Mouse (Mus musculus) forebrain, embryonic 12.5 days (tissue): ENCODE data around the gene Fancc. TPM values are rescaled to one million over a fixed set of nuclear protein-coding genes. Genes with fewer than 3 reads are reported as not detected.

Experiments
- ATAC-seq: fragments of 200-750 bp; cut with Nextera tagmentation; 2 replicates; pipeline ENCODE4 v1.8.0; 2017; ENCODE audit warnings: moderate TSS enrichment; ENCODE audit not compliant: low FRiP score
- H3K27ac ChIP-seq: fragments of 300-500 bp; sonication (generic); 2 replicates; pipeline ENCODE4 v1.5.1; 2016; ENCODE audit warnings: mild to moderate bottlenecking
- H3K27me3 ChIP-seq: fragments of 300-500 bp; sonication (generic); 2 replicates; pipeline ENCODE4 v1.6.1; 2016; ENCODE audit warnings: mild to moderate bottlenecking
- H3K36me3 ChIP-seq: fragments of 300-500 bp; sonication (generic); replicated peaks from 2 replicates; pipeline ENCODE4 v1.6.1; 2016; ENCODE audit warnings: mild to moderate bottlenecking
- H3K4me1 ChIP-seq: fragments of 300-500 bp; sonication (generic); 2 replicates; pipeline ENCODE4 v1.6.1; 2016
- H3K4me2 ChIP-seq: fragments of 300-500 bp; sonication (generic); 2 replicates; pipeline ENCODE4 v1.6.1; 2016; ENCODE audit warnings: mild to moderate bottlenecking, moderate library complexity
- H3K4me3 ChIP-seq: fragments of 300-500 bp; sonication (generic); replicated peaks from 2 replicates; pipeline ENCODE4 v1.5.1; 2016; ENCODE audit warnings: mild to moderate bottlenecking
- H3K9ac ChIP-seq: fragments of 300-500 bp; sonication (generic); 2 replicates; pipeline ENCODE4 v1.6.1; 2016; ENCODE audit warnings: mild to moderate bottlenecking
- H3K9me3 ChIP-seq: fragments of 300-500 bp; sonication (generic); 2 replicates; pipeline ENCODE4 v1.6.1; 2016
- WGBS: fragments of 180-500 bp; shearing (Covaris S2); methylation state at CpG from one replicate; pipeline ENCODE4 v1.1.7; 2016; 5-methylcytosine and 5-hydroxymethylcytosine counted together
- polyA plus RNA-seq: library from polyadenylated mRNA; unstranded; fragments of >200 nt; fragmentation: Nextera tagmentation; extraction: Ambion mirVana; gene quantifications from 2 replicates; pipeline ENCODE4 v1.2.1, GENCODE M21; 2016

Gene Fancc
- polyA plus RNA-seq, 1 experiment from 2014 or later, result 23.0 TPM

DNA sequence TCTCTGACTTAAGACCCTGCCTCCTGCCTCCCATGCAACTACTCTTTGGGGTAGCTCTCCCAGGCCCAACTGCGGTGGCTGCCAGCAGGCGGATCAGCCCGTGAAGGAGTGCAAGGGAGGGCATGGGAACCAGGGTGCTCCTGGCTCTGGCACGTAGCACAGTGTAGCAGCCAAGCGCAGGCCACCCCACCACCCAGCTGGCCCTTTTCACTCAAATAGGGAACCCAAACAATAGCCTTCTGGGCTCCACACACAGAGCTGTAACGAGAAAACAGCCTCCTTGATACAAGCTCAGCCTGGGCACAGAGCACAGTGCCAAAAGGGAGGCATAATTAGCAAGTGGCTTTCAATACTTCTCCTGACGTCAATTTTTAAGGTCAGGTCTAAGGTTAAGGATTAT, 160.7 kb downstream of the Fancc start:
- no peaks in the 10 kb centered on the region for H3K36me3 ChIP-seq
- no peak overlapping the region for H3K4me3 ChIP-seq
- 0 out of 2 replicates have a peak, but pooled peaks cover 3% of the 10 kb centered on the region for H3K27me3 ChIP-seq
- H3K27ac ChIP-seq, result peak overlapping the region; percentile 46; the same call in 1 of the 2 replicates
- no peak overlapping the region for H3K9ac ChIP-seq
- peaks cover 18% of the 10 kb centered on the region for H3K4me1 ChIP-seq
- WGBS, result 16% methylated on average over 7 of the region's 7 CpGs
- ATAC-seq, result peak; percentile 85
- H3K4me2 ChIP-seq, result no peak overlapping the region
- H3K9me3 ChIP-seq, result no peaks in the 10 kb centered on the region

DNA sequence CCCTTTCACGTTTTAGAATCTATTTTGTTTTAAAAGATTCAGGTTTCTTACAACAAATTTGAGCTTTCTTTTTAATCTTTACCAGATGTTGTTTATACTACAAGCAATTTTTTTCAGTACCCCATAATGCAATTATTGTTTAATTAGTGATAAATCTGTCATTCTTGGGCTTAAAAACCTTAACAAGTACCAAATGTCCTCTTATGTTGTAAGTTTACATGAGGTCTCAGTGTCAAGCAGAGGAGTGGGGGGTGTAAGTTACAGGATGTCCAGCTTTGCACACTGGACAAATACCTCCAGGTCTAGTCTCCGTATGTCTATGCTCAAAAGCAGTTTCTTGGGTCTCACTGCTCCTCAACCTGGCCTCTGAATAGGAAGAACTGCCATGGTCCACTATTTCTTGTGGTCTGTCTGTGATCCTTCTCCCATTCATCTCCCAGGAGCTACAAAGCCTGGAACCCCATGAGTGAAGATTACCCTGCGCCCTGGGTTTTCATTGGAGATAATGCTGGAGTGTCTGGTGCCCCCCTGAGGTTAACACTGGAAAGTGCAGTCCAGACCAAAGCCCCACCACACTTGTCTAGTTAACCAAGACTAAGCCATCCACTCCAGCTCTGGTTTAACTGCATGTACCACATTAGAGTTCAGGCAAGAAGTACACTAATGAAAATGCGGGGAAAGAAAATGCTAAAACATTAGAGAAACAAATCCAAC, 161.5 kb downstream of the Fancc start:
- 0 out of 2 replicates have a peak overlapping the region, but pooled peaks have one; percentile 46 for H3K27ac ChIP-seq
- no peaks in the 10 kb centered on the region for H3K36me3 ChIP-seq
- no peak for ATAC-seq
- H3K9me3 ChIP-seq, result no peaks in the 10 kb centered on the region
- 69% methylated on average over 4 of the region's 4 CpGs for WGBS
- H3K27me3 ChIP-seq, result 0 out of 2 replicates have a peak, but pooled peaks cover 3% of the 10 kb centered on the region
- no peak overlapping the region for H3K4me2 ChIP-seq
- H3K4me1 ChIP-seq, result peaks cover 19% of the 10 kb centered on the region
- no peak overlapping the region for H3K9ac ChIP-seq
- H3K4me3 ChIP-seq, result no peak overlapping the region

DNA sequence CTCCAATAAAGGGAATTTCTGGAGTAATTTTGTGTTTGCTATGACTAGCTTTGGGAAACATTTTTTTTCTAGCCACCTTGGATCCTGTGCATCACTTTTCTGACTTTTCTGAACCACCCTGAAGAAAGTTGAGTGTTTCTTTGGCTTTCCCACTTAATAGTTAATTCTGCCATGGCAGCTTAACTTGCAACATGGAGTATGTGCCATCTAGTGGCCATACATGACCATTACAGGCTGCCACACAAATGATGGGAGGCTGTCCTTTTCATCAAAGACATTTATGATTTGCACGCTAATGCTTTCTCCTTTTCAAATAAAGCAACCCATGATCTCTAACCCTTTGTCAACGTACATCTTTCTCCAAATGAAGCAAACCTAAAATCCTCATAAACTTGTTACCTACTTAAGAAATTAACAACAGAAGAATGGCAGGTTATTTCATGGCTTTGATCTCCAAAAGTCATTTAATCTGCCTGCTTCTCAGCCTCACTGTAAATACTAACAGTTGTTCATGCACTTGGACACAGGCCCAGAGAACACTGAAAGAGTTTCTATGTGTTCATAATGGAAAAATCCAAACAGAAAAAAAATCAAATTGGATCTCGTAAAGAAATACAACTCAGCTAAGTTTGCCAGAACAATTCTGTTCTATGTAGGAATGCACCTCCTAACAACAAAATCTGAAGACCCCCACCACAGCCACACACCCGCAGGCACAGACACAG, 164.3 kb downstream of the Fancc start:
- Histone ChIP-seq H3K27ac (no peak overlapping the region), H3K4me2 (no peak overlapping the region), H3K9ac (no peak overlapping the region), H3K27me3 (peaks cover 12% of the 10 kb centered on the region), H3K36me3 (no peaks in the 10 kb centered on the region), H3K4me3 (no peak overlapping the region), H3K9me3 (no peaks in the 10 kb centered on the region), H3K4me1 (peaks cover 29% of the 10 kb centered on the region)
- 53% methylated on average over 4 of the region's 4 CpGs for WGBS
- ATAC-seq, result no peak

DNA sequence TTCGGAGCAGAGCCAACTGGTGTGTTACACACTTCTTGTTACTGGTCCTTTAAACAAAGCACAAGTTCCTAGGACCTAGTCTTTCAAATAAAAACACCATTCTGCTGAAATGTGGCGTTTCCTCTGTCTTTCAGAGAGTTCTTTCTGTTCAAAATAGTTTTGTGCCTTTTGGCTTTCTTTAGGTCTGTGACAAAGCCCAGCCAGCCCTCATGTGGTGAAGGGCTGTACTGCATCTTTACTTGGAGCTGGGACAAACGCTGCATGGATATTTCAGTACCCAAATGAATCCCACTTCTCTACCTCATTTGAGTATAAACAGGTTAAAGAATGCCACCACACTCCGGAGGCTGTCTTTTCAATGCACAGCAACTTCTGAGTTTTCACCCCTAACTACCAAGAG, 165.7 kb downstream of the Fancc start:
- no peak overlapping the region for H3K9ac ChIP-seq
- H3K27ac ChIP-seq, result no peak overlapping the region
- no peaks in the 10 kb centered on the region for H3K9me3 ChIP-seq
- H3K4me3 ChIP-seq, result no peak overlapping the region
- H3K27me3 ChIP-seq, result peaks cover 12% of the 10 kb centered on the region
- H3K4me2 ChIP-seq, result no peak overlapping the region
- H3K4me1 ChIP-seq, result peaks cover 17% of the 10 kb centered on the region
- no peaks in the 10 kb centered on the region for H3K36me3 ChIP-seq
- ATAC-seq, result no peak
- 42% methylated on average over 4 of the region's 4 CpGs for WGBS

DNA sequence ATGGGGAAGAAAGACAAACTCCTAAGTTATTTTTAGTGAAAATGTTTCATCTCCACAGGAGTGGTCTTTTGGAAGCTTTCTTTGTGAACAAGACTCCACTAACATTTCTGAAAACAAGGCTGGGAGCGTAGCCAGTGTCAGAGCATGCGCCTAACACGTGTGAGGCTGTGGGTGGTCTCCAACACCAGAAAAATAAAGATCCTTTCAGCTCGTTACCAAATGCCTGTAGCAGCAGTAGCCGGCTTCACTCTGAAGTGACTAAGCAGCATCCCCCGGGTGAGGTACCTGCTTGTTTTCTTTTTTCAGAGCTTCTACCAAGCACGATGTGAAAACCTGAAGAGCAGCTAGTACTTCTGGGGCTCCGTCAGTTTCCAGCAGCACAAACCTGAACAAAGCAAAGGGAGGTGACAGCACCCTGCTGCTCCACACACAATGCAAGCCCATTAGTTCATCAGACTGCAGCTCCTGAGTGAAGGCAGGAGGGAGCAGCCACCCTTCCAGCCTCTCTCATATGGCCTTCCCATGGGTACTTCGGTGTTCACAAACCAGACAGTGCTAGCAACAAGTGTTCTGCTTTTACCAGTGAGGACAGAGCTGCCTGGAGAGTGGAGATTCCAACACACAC, 166.7 kb downstream of the Fancc start:
- Histone ChIP-seq H3K4me3 (no peak overlapping the region), H3K36me3 (no peaks in the 10 kb centered on the region), H3K9me3 (no peaks in the 10 kb centered on the region), H3K27me3 (peaks cover 12% of the 10 kb centered on the region), H3K9ac (no peak overlapping the region), H3K4me1 (peaks cover 12% of the 10 kb centered on the region), H3K4me2 (no peak overlapping the region), H3K27ac (0 out of 2 replicates have a peak overlapping the region, but pooled peaks have one; percentile 13)
- WGBS, result 9% methylated on average over 9 of the region's 9 CpGs
- ATAC-seq, result peak; percentile 45; the same call in 1 of the 2 replicates

DNA sequence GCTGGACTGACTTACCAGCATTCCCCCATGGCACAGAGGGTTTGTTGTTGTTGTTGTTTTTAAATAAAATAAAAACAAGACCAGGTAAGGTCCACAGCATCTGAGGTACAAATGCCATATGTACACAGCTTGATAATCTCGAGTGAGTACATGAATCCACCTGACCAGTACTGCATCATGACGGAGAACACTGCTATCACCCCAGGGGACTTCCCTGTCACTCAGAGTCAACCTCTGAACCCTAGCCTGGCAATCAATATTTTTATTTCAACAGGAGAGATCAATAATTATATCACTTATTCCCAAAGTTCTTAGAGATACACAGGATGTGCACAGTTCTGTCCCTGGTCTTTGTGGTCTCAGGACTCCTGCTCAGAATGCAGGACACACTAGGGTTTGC, 171.1 kb downstream of the Fancc start:
- no peak overlapping the region for H3K4me3 ChIP-seq
- H3K4me2 ChIP-seq, result no peak overlapping the region
- peaks cover 9% of the 10 kb centered on the region for H3K27me3 ChIP-seq
- ATAC-seq, result no peak
- peaks cover 15% of the 10 kb centered on the region for H3K4me1 ChIP-seq
- H3K9me3 ChIP-seq, result no peaks in the 10 kb centered on the region
- peaks cover 4% of the 10 kb centered on the region; the same call in 1 of the 2 replicates for H3K36me3 ChIP-seq
- WGBS, result 88% methylated on average over 2 of the region's 2 CpGs
- H3K9ac ChIP-seq, result no peak overlapping the region
- H3K27ac ChIP-seq, result no peak overlapping the region

DNA sequence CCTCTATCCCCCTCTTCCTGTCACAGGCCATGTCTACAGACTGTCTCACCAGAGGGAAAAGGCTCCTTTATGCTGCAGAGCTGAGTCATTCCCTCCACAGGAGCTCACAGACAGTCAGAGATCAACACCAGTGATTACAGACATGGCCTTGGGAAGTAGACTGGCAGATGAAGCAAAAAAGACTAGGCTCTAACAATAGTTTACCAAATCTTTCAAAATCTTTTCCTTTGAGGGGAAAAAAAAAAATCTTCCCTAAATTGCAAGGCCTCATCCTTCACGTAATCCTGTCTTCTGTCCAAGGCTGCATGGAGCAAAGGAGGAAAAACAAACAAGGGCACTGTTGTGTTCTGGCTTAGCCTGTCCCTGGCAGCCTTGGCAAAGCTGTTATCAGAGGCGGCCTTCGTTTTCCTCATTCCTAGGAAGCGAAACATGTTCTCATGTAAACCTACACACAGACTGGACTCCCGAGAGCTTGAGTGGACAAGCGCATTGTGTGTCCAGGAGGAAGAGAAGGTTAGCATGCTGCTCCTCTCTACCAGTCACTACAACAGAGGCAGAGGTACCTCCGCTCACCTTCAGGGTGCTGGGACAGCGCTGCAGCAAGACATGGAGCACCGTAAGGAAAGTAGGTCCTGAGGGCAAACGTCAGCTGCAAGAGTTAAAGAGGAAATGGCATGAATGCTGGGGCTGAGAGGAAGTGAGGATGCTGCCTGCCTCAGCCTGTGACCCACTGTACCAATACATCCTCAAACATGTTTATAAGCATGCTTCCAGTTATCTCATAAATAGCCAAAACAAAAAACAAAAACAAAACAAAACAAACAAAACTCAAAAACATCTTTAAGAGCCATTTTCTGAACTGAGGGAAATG, 171.9 kb downstream of the Fancc start:
- H3K36me3 ChIP-seq, result peaks cover 4% of the 10 kb centered on the region; the same call in 1 of the 2 replicates

DNA sequence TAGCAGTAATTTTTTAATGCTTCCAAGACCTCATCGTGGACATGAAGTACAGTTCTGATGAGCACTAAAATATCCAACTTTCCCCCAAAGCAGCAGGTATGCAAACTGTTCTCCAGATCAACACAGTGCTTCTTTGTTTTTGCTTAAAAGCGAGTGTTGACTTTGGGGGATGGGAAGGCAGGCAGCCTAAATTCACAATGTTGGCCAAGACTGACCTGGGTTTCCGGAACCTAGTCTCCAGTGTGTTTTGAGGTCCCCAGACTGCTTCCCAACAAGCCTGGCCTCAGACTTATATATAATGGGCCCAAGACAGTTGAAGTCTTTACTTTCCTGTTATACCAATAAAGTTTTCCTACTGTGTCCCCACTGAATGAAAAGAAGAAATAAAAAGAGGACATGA, 172.8 kb downstream of the Fancc start:
- peaks cover 7% of the 10 kb centered on the region for H3K27me3 ChIP-seq
- no peak overlapping the region for H3K4me3 ChIP-seq
- no peak for ATAC-seq
- peaks cover 4% of the 10 kb centered on the region; the same call in 1 of the 2 replicates for H3K36me3 ChIP-seq
- no peaks in the 10 kb centered on the region for H3K9me3 ChIP-seq
- WGBS, result 74% methylated on average over 3 of the region's 3 CpGs
- H3K9ac ChIP-seq, result no peak overlapping the region
- H3K4me2 ChIP-seq, result no peak overlapping the region
- H3K27ac ChIP-seq, result no peak overlapping the region
- H3K4me1 ChIP-seq, result peaks cover 4% of the 10 kb centered on the region; the same call in 1 of the 2 replicates

More for the DNA sequence above, 171.9 kb downstream of the Fancc start:
- Histone ChIP-seq H3K9ac (no peak overlapping the region), H3K4me3 (no peak overlapping the region), H3K27ac (no peak overlapping the region), H3K9me3 (no peaks in the 10 kb centered on the region), H3K4me2 (no peak overlapping the region), H3K4me1 (peaks cover 10% of the 10 kb centered on the region), H3K27me3 (peaks cover 9% of the 10 kb centered on the region)
- ATAC-seq, result no peak
- WGBS, result 84% methylated on average over 10 of the region's 10 CpGs

DNA sequence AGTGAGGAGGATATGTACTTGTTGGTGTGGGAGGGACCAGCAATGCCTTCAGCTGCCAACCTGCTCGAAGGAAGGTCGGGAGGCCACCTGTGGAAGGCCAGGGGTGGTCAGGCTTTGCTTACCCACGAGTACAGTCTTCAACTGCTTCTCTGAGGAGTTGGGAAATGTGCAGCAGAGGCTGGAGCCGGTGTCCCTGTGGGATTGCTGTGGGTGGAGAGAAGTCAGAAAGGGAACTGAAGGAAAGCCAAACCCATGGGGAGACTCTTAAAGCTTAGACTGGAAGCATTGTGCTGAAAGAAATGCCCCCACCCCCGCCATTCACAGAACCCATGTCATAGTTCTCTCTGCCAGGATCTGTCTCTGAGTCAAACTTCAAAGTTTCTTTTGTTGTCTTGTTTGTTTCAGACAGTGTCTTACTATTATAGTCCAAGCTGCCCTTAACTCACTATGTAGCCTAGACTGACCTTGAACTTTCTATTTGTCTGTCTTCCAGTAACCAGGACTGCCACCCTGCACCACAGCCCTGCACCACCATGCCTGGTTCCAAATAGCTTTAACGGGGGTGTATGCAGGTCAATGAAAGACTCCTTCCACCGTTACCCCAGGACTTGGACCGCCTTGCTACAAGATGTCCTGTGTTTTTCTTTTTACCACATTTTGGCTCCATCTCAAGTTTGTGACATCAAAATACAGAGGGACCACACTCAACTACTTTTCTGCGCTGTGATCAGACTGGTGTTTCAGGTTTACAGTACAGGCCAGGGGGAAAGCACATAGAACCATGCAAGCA, 173.6 kb downstream of the Fancc start:
- Histone ChIP-seq H3K9me3 (no peaks in the 10 kb centered on the region), H3K4me2 (no peak overlapping the region), H3K9ac (no peak overlapping the region), H3K36me3 (peaks cover 4% of the 10 kb centered on the region; the same call in 1 of the 2 replicates), H3K4me3 (no peak overlapping the region), H3K27me3 (peaks cover under 1% of the 10 kb centered on the region; the same call in 1 of the 2 replicates), H3K4me1 (peaks cover 4% of the 10 kb centered on the region; the same call in 1 of the 2 replicates), H3K27ac (no peak overlapping the region)
- no peak for ATAC-seq
- WGBS, result 85% methylated on average over 9 of the region's 9 CpGs

DNA sequence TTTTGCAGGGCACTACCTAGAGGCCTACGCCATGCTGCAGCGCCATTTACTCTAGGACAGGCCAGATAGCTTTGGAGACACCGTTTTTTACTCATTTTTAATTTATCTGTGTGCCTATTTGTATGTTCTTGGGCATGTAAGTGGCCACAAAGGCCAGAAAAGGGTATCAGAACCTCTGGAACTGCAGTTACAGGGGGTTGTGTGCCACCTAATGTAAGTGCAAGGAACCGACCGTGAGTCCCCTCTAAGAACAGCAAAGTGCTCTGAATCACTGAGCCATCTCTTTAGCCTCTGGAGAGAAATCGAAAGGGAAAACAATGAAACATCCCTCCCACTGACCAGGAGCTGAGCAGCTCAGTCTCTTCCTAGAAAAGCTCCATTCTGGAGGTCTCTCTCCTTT, 174.3 kb downstream of the Fancc start:
- Histone ChIP-seq H3K27ac (no peak overlapping the region), H3K9ac (no peak overlapping the region), H3K36me3 (peaks cover 4% of the 10 kb centered on the region; the same call in 1 of the 2 replicates), H3K4me2 (no peak overlapping the region), H3K9me3 (no peaks in the 10 kb centered on the region), H3K4me3 (no peak overlapping the region), H3K4me1 (peaks cover 4% of the 10 kb centered on the region; the same call in 1 of the 2 replicates), H3K27me3 (no peaks in the 10 kb centered on the region)
- 84% methylated on average over 6 of the region's 6 CpGs for WGBS
- no peak for ATAC-seq

DNA sequence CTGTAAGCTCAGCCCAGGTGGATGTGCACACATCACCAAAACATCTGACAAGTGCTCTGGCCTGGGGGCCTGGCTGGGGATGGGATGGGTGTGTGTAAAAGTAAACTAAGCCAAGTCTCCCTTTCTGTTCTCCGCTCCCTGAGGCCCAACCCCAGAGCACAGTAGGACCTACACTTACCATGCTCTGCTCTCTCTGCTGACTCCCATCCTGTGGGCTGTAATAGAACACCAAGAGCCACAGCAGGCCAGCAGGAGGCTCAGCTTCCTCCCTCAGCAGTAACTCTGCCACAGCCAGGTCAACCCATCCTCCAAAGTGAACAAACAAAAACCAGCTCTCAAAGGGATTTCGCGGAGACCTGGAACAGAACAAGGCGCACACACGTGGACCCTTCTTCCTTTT, 175.4 kb downstream of the Fancc start:
- Histone ChIP-seq H3K4me2 (no peak overlapping the region), H3K27me3 (no peaks in the 10 kb centered on the region), H3K4me1 (peaks cover 4% of the 10 kb centered on the region; the same call in 1 of the 2 replicates), H3K27ac (no peak overlapping the region), H3K9me3 (no peaks in the 10 kb centered on the region), H3K36me3 (peaks cover 4% of the 10 kb centered on the region), H3K4me3 (no peak overlapping the region), H3K9ac (no peak overlapping the region)
- ATAC-seq, result no peak
- 73% methylated on average over 5 of the region's 5 CpGs for WGBS
